Mouse (Mus musculus): Measurements from ENCODE around the gene Scn3b. TPM values are rescaled to one million over a fixed set of nuclear protein-coding genes. Genes with fewer than 3 reads are reported as not detected.

The Scn3b gene
- polyA plus RNA-seq, 1 experiment from 2014 or later = 101 TPM

DNA sequence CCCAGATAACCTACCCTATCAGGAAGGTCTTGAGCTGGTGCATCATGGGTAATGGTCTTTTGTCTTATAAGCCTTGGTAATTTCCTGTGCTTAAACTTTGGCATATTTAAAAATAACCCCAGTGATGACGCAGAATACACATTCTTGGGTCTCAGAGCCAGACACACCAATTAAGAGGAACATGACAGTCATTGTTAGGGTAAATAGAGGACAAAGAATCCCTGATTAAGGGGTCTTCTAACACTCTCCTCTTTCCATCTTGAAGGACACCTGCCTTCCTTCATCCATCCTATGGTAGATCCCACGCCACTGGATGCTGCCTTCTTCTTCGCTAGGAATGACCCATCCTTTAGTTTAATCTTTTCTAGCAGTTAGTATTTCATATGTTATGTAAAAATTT is 53.4 kb downstream of the Scn3b start:
- Histone ChIP-seq H3K36me3 (peaks cover 49% of the 10 kb centered on the region), H3K9me3 (no peaks in the 10 kb centered on the region), H3K27me3 (no peaks in the 10 kb centered on the region), H3K4me1 (replicated peaks) (peaks cover 3% of the 10 kb centered on the region; the same call in 1 of the 2 replicates), H3K27ac (no peak overlapping the region), H3K4me3 (no peak overlapping the region), H3K9ac (no peak overlapping the region), H3K4me2 (no peak overlapping the region)
- ATAC-seq (ENCODE audit: low FRiP score) = no peak
- WGBS = 93% methylated on average over 3 of the region's 3 CpGs

DNA sequence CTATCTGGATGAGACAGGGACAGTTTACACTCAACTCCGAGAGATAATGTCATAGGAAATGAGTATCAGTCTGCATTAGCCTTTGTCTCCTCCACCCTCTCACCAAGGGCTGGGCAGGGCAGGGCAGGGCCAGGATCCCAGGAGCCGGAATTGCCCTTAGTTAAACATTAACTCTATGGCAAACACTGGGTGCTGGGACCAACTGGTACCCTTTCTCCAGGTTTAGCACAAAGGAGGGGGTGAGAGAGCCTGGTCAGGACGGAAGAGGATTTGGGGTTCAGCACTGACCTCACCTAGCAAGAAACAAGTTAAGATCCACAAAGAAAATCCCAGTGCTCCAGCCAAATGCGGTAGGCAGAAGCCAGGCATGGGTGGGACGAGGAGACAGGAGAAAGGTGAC is 54.2 kb downstream of the Scn3b start:
- 81% methylated on average over 5 of the region's 5 CpGs for WGBS
- no peak overlapping the region for H3K4me2 ChIP-seq
- ATAC-seq (ENCODE audit: low FRiP score) = no peak
- H3K4me3 ChIP-seq = no peak overlapping the region
- no peak overlapping the region for H3K9ac ChIP-seq
- no peak overlapping the region for H3K27ac ChIP-seq
- H3K36me3 ChIP-seq = peaks cover 49% of the 10 kb centered on the region
- peaks cover 3% of the 10 kb centered on the region; the same call in 1 of the 2 replicates for H3K4me1 ChIP-seq (replicated peaks)
- no peaks in the 10 kb centered on the region for H3K9me3 ChIP-seq
- H3K27me3 ChIP-seq = no peaks in the 10 kb centered on the region

DNA sequence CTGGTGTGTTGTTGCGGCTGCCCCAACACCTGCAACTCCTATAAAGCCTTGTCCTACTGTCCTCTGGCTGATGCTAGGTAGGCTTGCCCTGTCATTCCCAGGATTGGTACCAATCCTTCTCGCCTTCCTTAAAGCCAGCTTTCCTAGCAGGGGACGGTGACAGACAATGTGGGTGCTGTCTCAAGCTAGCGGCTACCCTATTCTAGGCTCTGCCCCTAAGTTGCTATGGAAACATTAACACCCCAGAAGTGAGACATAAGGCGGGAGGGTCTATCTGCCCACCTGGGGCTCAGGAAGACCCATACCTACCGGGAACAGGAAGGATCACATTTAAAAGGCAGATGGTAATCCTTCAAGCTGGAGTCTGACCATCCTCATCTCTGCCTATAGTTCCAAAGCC is 54.8 kb downstream of the Scn3b start:
- WGBS = 83% methylated on average over 6 of the region's 6 CpGs
- H3K4me3 ChIP-seq = no peak overlapping the region
- no peak overlapping the region for H3K4me2 ChIP-seq
- ATAC-seq (ENCODE audit: low FRiP score) = no peak
- H3K9me3 ChIP-seq = no peaks in the 10 kb centered on the region
- H3K9ac ChIP-seq = no peak overlapping the region
- H3K36me3 ChIP-seq = peaks cover 53% of the 10 kb centered on the region
- peaks cover 3% of the 10 kb centered on the region; the same call in 1 of the 2 replicates for H3K4me1 ChIP-seq (replicated peaks)
- H3K27ac ChIP-seq = no peak overlapping the region
- H3K27me3 ChIP-seq = no peaks in the 10 kb centered on the region

DNA sequence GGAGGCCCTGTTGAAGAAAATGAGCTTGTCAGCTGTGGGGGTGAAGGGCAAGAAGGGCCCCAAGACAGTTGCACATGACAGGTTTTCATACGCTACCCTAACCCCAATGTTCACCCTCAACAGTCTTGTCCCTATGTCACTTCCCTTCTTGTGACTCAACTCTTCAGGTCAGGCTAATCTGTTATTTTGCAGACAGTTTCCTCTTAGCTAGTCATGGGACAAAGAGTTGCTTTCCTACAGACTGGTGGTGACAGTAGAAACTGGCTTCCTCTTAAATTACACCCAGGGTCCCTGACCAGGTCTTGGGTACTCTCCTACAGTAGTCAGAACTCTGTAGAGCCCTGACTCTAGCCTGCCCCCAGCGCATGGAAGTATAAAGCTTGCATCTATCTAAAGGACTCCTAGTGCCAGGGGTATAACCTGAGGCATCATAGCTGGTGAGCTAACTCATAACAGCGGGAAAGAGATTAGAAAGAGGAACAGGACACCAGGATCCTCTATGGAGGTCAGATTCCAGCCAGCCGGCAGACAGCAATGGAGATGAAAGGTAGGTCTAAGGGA is 55.3 kb downstream of the Scn3b start:
- Histone ChIP-seq H3K9me3 (no peaks in the 10 kb centered on the region), H3K36me3 (peaks cover 54% of the 10 kb centered on the region), H3K9ac (no peak overlapping the region), H3K4me2 (no peak overlapping the region), H3K27ac (no peak overlapping the region), H3K27me3 (no peaks in the 10 kb centered on the region), H3K4me1 (replicated peaks) (peaks cover 3% of the 10 kb centered on the region; the same call in 1 of the 2 replicates), H3K4me3 (no peak overlapping the region)
- ATAC-seq (ENCODE audit: low FRiP score) = no peak
- 91% methylated on average over 4 of the region's 4 CpGs for WGBS

DNA sequence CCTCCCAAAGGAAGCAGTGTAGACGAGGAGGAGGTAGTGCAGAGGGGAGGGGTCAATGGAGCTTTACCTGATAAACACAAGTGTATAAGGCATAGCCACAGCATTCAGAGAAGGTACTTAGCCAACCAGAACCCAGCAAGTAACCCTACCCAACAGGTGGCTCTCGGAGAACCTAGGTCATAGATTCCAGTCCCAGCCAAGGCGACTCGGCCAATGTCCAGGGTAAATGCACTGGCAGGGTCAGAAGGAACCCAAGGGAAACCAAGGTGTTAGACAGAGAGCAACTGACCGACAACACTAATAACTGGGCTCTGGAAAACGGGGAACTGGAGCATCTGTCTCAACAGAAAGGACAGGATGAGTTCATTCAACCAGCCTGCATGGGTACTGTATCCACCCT is 55.8 kb downstream of the Scn3b start:
- no peak overlapping the region for H3K9ac ChIP-seq
- H3K4me2 ChIP-seq = no peak overlapping the region
- H3K27me3 ChIP-seq = no peaks in the 10 kb centered on the region
- no peak overlapping the region for H3K27ac ChIP-seq
- peaks cover 3% of the 10 kb centered on the region; the same call in 1 of the 2 replicates for H3K4me1 ChIP-seq (replicated peaks)
- H3K9me3 ChIP-seq = no peaks in the 10 kb centered on the region
- ATAC-seq (ENCODE audit: low FRiP score) = no peak
- peaks cover 59% of the 10 kb centered on the region for H3K36me3 ChIP-seq
- no peak overlapping the region for H3K4me3 ChIP-seq
- 96% methylated on average over 6 of the region's 6 CpGs for WGBS

DNA sequence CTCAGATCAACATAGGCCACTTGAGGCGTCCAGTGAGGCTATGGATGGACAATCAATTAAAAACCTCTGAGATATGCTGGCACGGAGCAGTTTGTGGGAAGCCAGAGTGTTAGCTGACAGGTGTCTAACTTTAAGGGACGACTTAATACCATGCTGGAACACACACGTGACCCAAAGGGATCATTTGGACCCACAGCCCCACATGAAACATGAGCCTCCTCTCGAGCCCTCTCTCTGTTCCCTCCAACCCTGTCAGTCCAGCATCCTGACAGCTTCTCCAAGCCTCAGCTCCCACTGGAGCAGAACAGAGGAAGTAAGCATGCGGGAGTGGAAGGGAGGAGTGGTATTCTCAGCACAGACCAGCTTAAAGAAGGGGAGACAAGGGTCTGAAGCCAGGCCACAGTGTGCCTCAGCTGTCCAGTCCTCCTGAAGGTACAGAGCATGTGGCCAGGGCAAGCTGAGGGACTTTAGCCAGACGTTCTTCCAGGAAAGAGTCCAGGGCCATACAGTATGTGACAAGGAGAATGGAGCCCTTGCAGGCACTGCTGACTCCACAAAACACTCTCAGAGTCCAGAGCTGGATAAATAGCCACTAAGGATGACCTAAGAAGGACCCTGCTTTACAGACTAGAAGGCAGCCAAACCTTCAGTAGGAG is 57.4 kb downstream of the Scn3b start:
- Histone ChIP-seq H3K27me3 (no peaks in the 10 kb centered on the region), H3K36me3 (peaks cover 52% of the 10 kb centered on the region), H3K4me1 (replicated peaks) (0 out of 2 replicates have a peak, but pooled peaks cover under 1% of the 10 kb centered on the region), H3K4me3 (no peak overlapping the region), H3K9ac (no peak overlapping the region), H3K4me2 (no peak overlapping the region), H3K27ac (no peak overlapping the region), H3K9me3 (no peaks in the 10 kb centered on the region)
- ATAC-seq (ENCODE audit: low FRiP score) = no peak
- 70% methylated on average over 7 of the region's 7 CpGs for WGBS

DNA sequence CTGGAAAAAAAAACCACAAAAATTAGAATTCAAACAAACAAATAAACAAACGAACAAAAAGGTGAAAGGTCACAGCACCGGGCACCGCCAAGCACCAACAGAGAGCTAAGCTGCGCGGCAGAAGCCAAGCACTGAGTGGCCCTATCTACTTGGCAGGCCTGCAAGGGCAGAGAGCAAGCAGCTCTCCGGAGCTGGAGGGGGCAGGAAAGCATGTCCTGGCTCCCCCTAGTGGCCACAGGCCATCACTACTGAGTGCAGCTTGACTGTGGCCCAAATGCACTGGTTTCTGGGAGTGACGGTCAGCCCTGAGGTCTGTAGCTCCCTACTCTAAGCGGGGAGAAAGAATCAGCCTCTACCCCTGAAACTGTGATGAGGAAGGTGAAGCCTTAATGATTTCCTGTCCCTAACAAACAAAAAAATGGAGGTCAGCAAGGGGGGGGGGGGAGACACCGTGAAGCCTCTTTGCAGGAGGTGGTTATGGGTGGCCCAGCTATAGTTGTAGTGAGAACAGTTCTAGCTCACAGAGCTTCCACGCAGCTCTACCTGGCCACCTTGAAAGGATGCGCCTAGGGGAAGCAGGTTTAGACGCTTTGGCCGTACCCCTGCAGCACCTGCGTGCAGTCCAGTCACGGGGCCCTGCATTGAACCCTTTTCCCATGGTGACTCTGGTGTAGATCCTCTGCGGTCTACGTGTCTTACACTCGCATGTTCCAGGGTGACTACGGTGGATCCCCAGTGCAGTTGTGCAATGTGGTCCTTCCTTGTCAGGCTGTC is 61.8 kb downstream of the Scn3b start:
- no peak overlapping the region for H3K9ac ChIP-seq
- no peak overlapping the region for H3K27ac ChIP-seq
- no peaks in the 10 kb centered on the region for H3K27me3 ChIP-seq
- 56% methylated on average over 19 of the region's 19 CpGs for WGBS
- H3K9me3 ChIP-seq = no peaks in the 10 kb centered on the region
- peak; percentile 80 for ATAC-seq (ENCODE audit: low FRiP score)
- no peak overlapping the region for H3K4me2 ChIP-seq
- H3K36me3 ChIP-seq = peaks cover 46% of the 10 kb centered on the region
- H3K4me3 ChIP-seq = no peak overlapping the region
- H3K4me1 ChIP-seq (replicated peaks) = no peaks in the 10 kb centered on the region

DNA sequence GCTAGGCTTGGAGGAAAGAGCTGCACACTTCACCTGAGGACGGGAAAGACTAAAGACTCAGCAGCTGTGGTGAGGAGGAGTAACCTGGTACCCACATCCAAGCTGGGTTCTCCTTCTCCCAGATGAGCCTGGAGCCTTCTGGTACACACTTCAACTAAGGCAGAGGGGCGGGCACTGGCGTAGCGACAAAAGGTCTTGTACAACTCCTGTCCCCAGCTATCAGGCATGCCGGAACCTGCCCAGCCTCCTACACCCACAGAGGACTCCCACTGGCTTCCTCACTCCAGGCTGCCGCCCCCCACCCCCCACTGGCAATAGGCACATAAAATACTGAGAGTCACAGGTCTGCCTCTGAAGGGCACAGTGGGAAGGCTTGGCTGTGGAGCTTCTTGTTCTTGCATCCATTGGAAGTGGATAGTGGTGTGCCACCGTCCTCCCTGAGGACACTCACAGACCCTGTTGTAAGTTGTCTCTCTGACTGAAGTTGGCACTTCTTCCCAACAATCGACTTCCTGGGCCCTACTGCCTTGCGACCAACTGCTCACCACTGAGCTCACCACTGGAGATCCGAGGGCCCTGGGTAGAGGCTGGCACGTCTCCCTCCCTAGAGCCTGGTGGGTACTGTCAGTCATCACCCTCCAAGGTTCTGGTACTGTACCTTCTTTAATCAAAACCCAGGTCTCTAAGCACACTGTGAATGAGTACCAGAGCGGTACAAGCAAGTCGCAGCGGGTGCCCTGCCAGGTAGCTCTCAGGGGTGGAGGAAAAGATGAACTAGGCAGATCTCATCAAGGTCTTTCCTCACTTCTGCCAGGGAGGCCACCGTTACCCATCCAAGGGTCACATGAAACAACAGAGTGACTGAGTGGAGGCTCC is 62.6 kb downstream of the Scn3b start:
- no peak overlapping the region for H3K27ac ChIP-seq
- H3K9me3 ChIP-seq = no peaks in the 10 kb centered on the region
- no peak overlapping the region for H3K4me2 ChIP-seq
- peaks cover 38% of the 10 kb centered on the region for H3K36me3 ChIP-seq
- WGBS = 89% methylated on average over 15 of the region's 15 CpGs
- no peak; the same call in 1 of the 2 replicates for ATAC-seq (ENCODE audit: low FRiP score)
- no peaks in the 10 kb centered on the region for H3K27me3 ChIP-seq
- peaks cover 5% of the 10 kb centered on the region for H3K4me1 ChIP-seq (replicated peaks)
- no peak overlapping the region for H3K4me3 ChIP-seq
- no peak overlapping the region for H3K9ac ChIP-seq

DNA sequence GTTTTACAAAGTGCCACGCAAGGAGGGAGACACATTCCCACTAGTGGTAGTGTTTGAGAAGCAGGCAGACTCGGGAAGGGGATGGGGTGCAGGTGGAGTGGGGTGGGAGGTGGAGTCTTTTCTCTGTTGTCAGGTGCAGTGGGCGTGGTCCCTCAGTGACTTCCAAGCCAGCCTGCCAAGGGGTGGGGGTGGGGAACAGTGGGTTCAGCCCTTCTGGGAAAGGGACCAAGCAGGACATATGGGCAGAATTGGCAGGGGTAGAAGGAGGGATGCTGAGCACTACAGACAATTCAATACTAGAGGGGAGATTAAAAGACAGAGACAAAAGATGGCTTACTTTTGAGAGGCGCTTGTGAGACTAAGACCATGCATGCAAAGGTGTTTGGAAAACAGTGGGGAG is 63.3 kb downstream of the Scn3b start:
- no peak overlapping the region for H3K27ac ChIP-seq
- 91% methylated on average over 4 of the region's 4 CpGs for WGBS
- no peak overlapping the region for H3K9ac ChIP-seq
- peaks cover 35% of the 10 kb centered on the region for H3K36me3 ChIP-seq
- no peaks in the 10 kb centered on the region for H3K9me3 ChIP-seq
- H3K27me3 ChIP-seq = no peaks in the 10 kb centered on the region
- H3K4me3 ChIP-seq = no peak overlapping the region
- peaks cover 12% of the 10 kb centered on the region for H3K4me1 ChIP-seq (replicated peaks)
- H3K4me2 ChIP-seq = no peak overlapping the region
- no peak for ATAC-seq (ENCODE audit: low FRiP score)

DNA sequence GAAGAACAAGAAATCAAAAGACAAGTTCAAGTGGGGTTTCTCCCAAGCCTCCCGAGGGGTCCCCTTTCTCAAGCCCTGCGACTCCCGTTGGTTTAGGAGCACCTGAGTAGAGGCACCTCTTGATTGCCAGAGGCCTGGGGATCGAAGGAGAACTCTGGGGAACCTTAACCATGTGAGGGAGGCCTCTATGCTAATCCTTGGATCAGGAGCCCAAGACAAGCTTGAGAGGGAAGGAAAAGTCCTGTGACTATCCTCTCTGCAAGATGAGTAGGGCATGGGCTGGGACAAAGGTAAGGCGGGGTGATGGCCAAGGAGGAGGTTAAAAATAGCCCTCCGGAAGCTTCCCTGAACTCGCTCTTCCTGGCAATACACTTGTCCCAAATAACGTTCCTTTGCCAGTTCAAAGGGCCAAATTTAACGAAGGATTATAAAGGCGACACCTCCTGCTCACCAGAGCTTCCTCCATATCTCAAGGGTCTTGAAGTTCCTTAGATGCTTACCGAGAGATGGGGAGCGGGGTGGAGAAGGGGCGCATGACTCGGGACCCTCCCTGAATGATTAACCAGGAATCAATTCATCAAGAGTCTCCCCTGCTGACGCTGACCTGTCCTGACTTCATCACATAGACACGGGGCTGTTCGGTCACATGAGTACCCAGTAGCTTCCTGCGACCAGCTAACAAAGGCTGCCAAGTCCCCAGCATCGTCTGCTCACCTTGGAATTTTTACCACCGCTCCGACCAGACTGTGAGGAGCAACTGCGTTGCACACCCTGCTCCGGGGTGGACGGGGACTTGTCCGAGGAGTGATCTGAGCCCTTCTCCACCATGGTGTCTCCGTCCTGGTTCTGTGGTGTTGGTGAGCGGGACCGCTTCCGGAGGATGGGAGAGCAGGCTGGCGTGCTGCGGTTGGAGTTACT is 64.0 kb downstream of the Scn3b start:
- Histone ChIP-seq H3K4me2 (no peak overlapping the region), H3K9ac (no peak overlapping the region), H3K27ac (no peak overlapping the region), H3K9me3 (no peaks in the 10 kb centered on the region), H3K4me1 (replicated peaks) (peaks cover 15% of the 10 kb centered on the region), H3K36me3 (peaks cover 35% of the 10 kb centered on the region), H3K4me3 (no peak overlapping the region), H3K27me3 (no peaks in the 10 kb centered on the region)
- ATAC-seq (ENCODE audit: low FRiP score) = no peak
- WGBS = 83% methylated on average over 31 of the region's 31 CpGs

DNA sequence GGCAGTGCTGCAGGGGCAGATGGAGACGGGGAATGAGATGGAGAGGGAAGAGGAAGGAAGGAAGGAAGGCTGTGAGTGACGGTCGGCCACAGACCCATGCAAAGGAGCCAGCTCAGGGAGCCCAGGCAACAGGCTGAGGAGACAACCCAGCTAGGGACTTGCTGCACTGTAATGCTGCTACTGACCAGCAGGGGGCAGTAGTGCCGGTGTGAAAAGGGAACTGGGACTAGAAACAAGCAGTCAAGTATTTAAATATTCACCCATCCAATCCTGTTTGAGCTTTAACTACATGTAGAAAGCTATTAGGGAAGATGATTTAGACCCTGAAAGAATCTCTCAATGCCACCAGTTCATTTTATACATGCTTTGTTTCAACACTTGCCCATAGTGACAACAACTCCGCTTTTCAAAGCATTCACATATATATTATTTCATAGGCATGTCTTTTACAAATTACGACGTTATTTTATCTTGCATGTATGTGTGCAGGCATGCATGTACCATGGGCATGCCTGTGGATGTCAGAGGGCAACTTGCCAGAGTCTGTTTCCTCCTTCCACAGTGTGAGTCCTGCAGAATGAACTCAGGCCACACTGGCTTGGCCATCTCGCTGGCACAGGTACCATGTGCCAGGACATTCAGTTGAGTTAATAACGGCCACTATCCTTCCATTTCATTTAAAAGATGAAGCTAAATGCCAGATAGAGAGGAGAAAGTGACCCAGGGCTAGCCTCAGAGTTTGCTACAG is 64.8 kb downstream of the Scn3b start:
- no peaks in the 10 kb centered on the region for H3K9me3 ChIP-seq
- no peak overlapping the region for H3K27ac ChIP-seq
- H3K4me1 ChIP-seq (replicated peaks) = peaks cover 15% of the 10 kb centered on the region
- H3K4me2 ChIP-seq = no peak overlapping the region
- WGBS = 64% methylated on average over 9 of the region's 9 CpGs
- peaks cover 29% of the 10 kb centered on the region for H3K36me3 ChIP-seq
- H3K4me3 ChIP-seq = no peak overlapping the region
- no peaks in the 10 kb centered on the region for H3K27me3 ChIP-seq
- no peak overlapping the region for H3K9ac ChIP-seq
- ATAC-seq (ENCODE audit: low FRiP score) = no peak
